Mouse (Mus musculus) stomach, postnatal 0 days (tissue): Measurements from ENCODE around the gene Exoc6.

Experiments used
- CTCF ChIP-seq: IDR thresholded peaks from 2 replicates; pipeline ENCODE4 v1.5.1; 2016; ENCODE audit warnings: antibody characterized with exemption, low read depth, mild to moderate bottlenecking, moderate library complexity
- EP300 ChIP-seq: optimal IDR thresholded peaks from 2 replicates; pipeline ENCODE3; 2016; ENCODE audit warnings: antibody characterized with exemption

DNA sequence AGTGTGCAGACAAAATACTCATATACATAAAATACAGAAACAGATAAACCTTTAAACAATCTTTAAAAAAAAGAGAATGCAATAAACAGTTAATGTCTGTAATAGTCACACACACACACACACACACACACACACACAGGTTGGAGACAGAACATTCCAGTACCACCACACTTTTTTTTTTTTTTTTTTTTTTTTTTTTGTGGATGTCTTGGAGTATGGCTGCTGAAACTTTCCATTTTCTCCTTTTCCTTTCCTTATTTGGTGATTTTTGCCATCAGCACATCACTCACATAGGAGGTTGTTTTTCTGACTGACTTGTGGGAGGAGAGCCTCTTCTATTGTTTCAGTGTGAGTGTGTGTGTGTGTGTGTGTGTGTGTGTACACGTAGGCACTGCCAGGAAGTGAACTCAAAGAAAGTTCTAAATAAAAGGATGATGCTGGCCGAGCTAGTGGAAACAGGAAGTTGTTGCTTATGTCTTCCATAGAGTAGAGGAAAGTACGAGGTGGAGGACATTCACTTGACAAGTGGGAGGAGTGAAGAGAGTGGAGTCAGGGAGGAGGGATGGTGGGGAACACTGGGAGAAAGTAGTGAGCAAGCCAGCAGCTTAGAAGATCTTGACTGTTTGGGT is 15.4 kb upstream of the Exoc6 start:
- TF ChIP-seq CTCF: no peak
- no peak for TF ChIP-seq EP300
